Mouse (Mus musculus) erythroblast, embryonic 14.5 days (primary cell): ENCODE data around the gene Akap2.

Source experiments
- GATA1 ChIP-seq: IDR thresholded peaks from 2 replicates; pipeline ENCODE4 v1.6.1; 2012; ENCODE audit warnings: low read length, inconsistent platforms, mixed read lengths
- TAL1 ChIP-seq: IDR thresholded peaks from 3 replicates; pipeline ENCODE4 v1.6.1; 2012; ENCODE audit warnings: low read length, inconsistent platforms, mixed read lengths

DNA sequence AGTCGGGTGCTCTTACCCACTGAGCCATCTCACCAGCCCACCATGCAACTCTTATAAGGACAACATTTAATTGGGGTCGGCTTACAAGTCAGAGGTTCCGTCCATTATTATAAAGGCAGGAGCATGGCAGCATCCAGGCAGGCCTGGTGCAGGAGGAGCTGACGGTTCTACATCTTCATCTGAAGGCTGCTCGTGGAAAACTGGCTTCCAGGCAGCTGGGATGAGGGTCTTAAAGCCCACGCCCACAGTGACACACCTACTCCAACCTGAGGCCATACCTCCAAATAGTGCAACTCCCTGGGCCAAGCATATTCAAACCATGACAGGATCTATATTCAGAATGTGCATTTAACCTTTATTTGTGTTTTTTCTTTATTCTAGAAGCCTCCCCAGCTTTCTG, 136.7 kb downstream of the Akap2 start:
- TF ChIP-seq TAL1 (no peak), GATA1 (no peak)
